Mouse (Mus musculus) heart, embryonic 14.5 days (tissue): ENCODE measurements around the gene Cfap61. TPM values are rescaled to one million over a fixed set of nuclear protein-coding genes. Genes with fewer than 3 reads are reported as not detected.

ENCODE experiments used
- ATAC-seq: fragments of 200-750 bp; cut with Nextera tagmentation; 2 replicates; pipeline ENCODE4 v1.8.0; 2017; ENCODE audit warnings: low read depth, moderate TSS enrichment; ENCODE audit not compliant: insufficient number of reproducible peaks, insufficient read depth, low FRiP score
- H3K27ac ChIP-seq, 2 experiments: fragments of 200-500 bp in 1 of 2; fragments of 300-500 bp in 1 of 2; sonication (generic) in 1 of 2; replicated peaks in 1 of 2; 2 replicates each; pipeline ENCODE4 v1.5.1; 2012 to 2014; ENCODE audit warnings: low read depth in 2 of 2, low read length in 2 of 2, control low read depth in 1 of 2, mild to moderate bottlenecking in 1 of 2, mixed read lengths in 1 of 2; ENCODE audit not compliant: control insufficient read depth in 1 of 2, insufficient read depth in 1 of 2
- H3K27me3 ChIP-seq: fragments of 300-500 bp; sonication (generic); 2 replicates; pipeline ENCODE4 v1.6.1; 2014; ENCODE audit warnings: mild to moderate bottlenecking, low read length, control low read depth; ENCODE audit not compliant: control insufficient read depth, insufficient read depth
- H3K36me3 ChIP-seq: fragments of 300-500 bp; sonication (generic); 2 replicates; pipeline ENCODE4 v1.6.1; 2014; ENCODE audit warnings: mild to moderate bottlenecking, control low read depth, low read length, mixed read lengths; ENCODE audit not compliant: control insufficient read depth, insufficient read depth
- H3K4me1 ChIP-seq, 2 experiments: fragments of 200-500 bp in 1 of 2; fragments of 300-500 bp in 1 of 2; sonication (generic) in 1 of 2; 2 replicates each; pipeline ENCODE4 v1.6.1; 2012 to 2014; ENCODE audit warnings: low read length in 2 of 2, control low read depth in 1 of 2, mixed read lengths in 1 of 2; ENCODE audit not compliant: control insufficient read depth in 2 of 2, insufficient read depth in 2 of 2
- H3K4me2 ChIP-seq: fragments of 300-500 bp; sonication (generic); 2 replicates; pipeline ENCODE4 v1.6.1; 2014; ENCODE audit warnings: mild to moderate bottlenecking, low read length
- H3K4me3 ChIP-seq, 2 experiments: fragments of 200-500 bp in 1 of 2; fragments of 300-500 bp in 1 of 2; sonication (generic) in 1 of 2; 2 replicates each; pipeline ENCODE4 v1.5.1; 2012 to 2014; ENCODE audit warnings: low read length in 2 of 2, mild to moderate bottlenecking in 2 of 2, control low read depth in 1 of 2, low read depth in 1 of 2, moderate library complexity in 1 of 2; ENCODE audit not compliant: control insufficient read depth in 1 of 2, insufficient read depth in 1 of 2
- H3K9ac ChIP-seq: fragments of 300-500 bp; sonication (generic); 2 replicates; pipeline ENCODE4 v1.6.1; 2014; ENCODE audit warnings: mild to moderate bottlenecking, low read length
- H3K9me3 ChIP-seq: fragments of 300-500 bp; sonication (generic); 2 replicates; pipeline ENCODE4 v1.6.1; 2016; ENCODE audit warnings: low read length, control low read depth; ENCODE audit not compliant: control insufficient read depth
- whole genome bisulfite sequencing: fragments of 180-500 bp; shearing (Covaris S2); extraction: QIAGEN DNeasy Blood & Tissue Kit; methylation state at CpG from one replicate; pipeline ENCODE4 v1.1.7; 2014; 5-methylcytosine and 5-hydroxymethylcytosine counted together
- polyA plus RNA-seq: library from polyadenylated mRNA; unstranded; fragments of >200 nt; fragmentation: Nextera tagmentation; extraction: Ambion mirVana; gene quantifications from 2 replicates; pipeline ENCODE4 v1.2.1, GENCODE M21; 2014

The Cfap61 gene
- polyA plus RNA-seq, 1 experiment from 2014 or later: 0.46 TPM

GRCm38 (mm10) chr2:146227646-146228045, 293.1 kb downstream of the Cfap61 start:
- ATAC-seq: no peak
- no peaks in the 10 kb centered on the region for H3K9me3 ChIP-seq
- H3K27ac ChIP-seq: no peak overlapping the region
- 54% methylated on average over 3 of the region's 3 CpGs for WGBS
- peaks cover 0 to 9% of the 10 kb centered on the region in 2 experiments; a peak in 3 of 4 replicates for H3K4me1 ChIP-seq
- H3K27me3 ChIP-seq: peaks cover 66% of the 10 kb centered on the region
- no peak overlapping the region for H3K4me2 ChIP-seq
- no peak overlapping the region for H3K9ac ChIP-seq
- no peaks in the 10 kb centered on the region for H3K36me3 ChIP-seq
- H3K4me3 ChIP-seq: no peak overlapping the region

GRCm38 (mm10) chr2:146228435-146228834, 293.9 kb downstream of the Cfap61 start:
- no peak overlapping the region for H3K4me3 ChIP-seq
- WGBS: 69% methylated on average over 2 of the region's 2 CpGs
- H3K27me3 ChIP-seq: peaks cover 58% of the 10 kb centered on the region

GRCm38 (mm10) chr2:146231485-146231884, 296.9 kb downstream of the Cfap61 start:
- Histone ChIP-seq H3K36me3 (no peaks in the 10 kb centered on the region), H3K4me1 (no peaks in the 10 kb centered on the region), H3K27ac (no peak overlapping the region), H3K9ac (no peak overlapping the region), H3K4me2 (no peak overlapping the region), H3K9me3 (no peaks in the 10 kb centered on the region), H3K27me3 (peaks cover 28% of the 10 kb centered on the region), H3K4me3 (no peak overlapping the region)
- ATAC-seq: no peak
- 85% methylated on average over 2 of the region's 2 CpGs for WGBS

More at GRCm38 (mm10) chr2:146228435-146228834, 293.9 kb downstream of the Cfap61 start:
- Histone ChIP-seq H3K9ac (no peak overlapping the region), H3K9me3 (no peaks in the 10 kb centered on the region), H3K4me2 (no peak overlapping the region), H3K27ac (no peak overlapping the region), H3K4me1 (peaks cover 0 to under 1% of the 10 kb centered on the region in 2 experiments; a peak in 2 of 4 replicates), H3K36me3 (no peaks in the 10 kb centered on the region)
- no peak for ATAC-seq

GRCm38 (mm10) chr2:146239196-146239747, 304.7 kb downstream of the Cfap61 start:
- no peak overlapping the region for H3K4me3 ChIP-seq
- H3K9me3 ChIP-seq: no peaks in the 10 kb centered on the region
- no peak for ATAC-seq
- H3K4me2 ChIP-seq: no peak overlapping the region
- H3K27me3 ChIP-seq: no peaks in the 10 kb centered on the region
- 89% methylated on average over 4 of the region's 4 CpGs for WGBS
- no peaks in the 10 kb centered on the region for H3K4me1 ChIP-seq
- H3K36me3 ChIP-seq: peaks cover 14% of the 10 kb centered on the region
- no peak overlapping the region for H3K27ac ChIP-seq
- no peak overlapping the region for H3K9ac ChIP-seq

GRCm38 (mm10) chr2:146244049-146244448, 309.5 kb downstream of the Cfap61 start:
- no peak overlapping the region for H3K27ac ChIP-seq
- no peak overlapping the region for H3K9ac ChIP-seq
- no peak overlapping the region for H3K4me3 ChIP-seq
- peaks cover 27% of the 10 kb centered on the region for H3K36me3 ChIP-seq
- no peak overlapping the region for H3K4me2 ChIP-seq
- no peak for ATAC-seq
- WGBS: 97% methylated on average over 2 of the region's 2 CpGs
- peaks cover 4 to 18% of the 10 kb centered on the region in 2 experiments; a peak in 2 of 4 replicates for H3K4me1 ChIP-seq
- H3K9me3 ChIP-seq: no peaks in the 10 kb centered on the region
- no peaks in the 10 kb centered on the region for H3K27me3 ChIP-seq

GRCm38 (mm10) chr2:146245401-146245800, 310.8 kb downstream of the Cfap61 start:
- H3K4me3 ChIP-seq: no peak overlapping the region
- H3K27me3 ChIP-seq: no peaks in the 10 kb centered on the region
- WGBS: 35% methylated on average over 7 of the region's 7 CpGs
- H3K27ac ChIP-seq: no peak overlapping the region
- H3K4me2 ChIP-seq: no peak overlapping the region
- H3K9ac ChIP-seq: no peak overlapping the region
- H3K4me1 ChIP-seq: peaks cover 4 to 18% of the 10 kb centered on the region in 2 experiments; a peak in 2 of 4 replicates
- no peaks in the 10 kb centered on the region for H3K9me3 ChIP-seq
- H3K36me3 ChIP-seq: peaks cover 27% of the 10 kb centered on the region
- ATAC-seq: no peak

GRCm38 (mm10) chr2:146246409-146247075, 312.0 kb downstream of the Cfap61 start:
- WGBS: 70% methylated on average over 4 of the region's 4 CpGs
- Histone ChIP-seq H3K27ac (no peak overlapping the region), H3K4me2 (no peak overlapping the region), H3K36me3 (peaks cover 23% of the 10 kb centered on the region), H3K27me3 (no peaks in the 10 kb centered on the region), H3K4me3 (no peak overlapping the region), H3K9ac (no peak overlapping the region), H3K9me3 (no peaks in the 10 kb centered on the region), H3K4me1 (peaks cover 4 to 18% of the 10 kb centered on the region in 2 experiments; a peak in 2 of 4 replicates)
- no peak for ATAC-seq
